Mouse (Mus musculus) cerebellum, adult 9-10 months (tissue): ENCODE data around the gene Eif4a3.

Experiments
- DNase-seq: peaks from one replicate; pipeline ENCODE4 v3.0.0; 2022

Gene Eif4a3

GRCm38 (mm10) chr11:119299391-119300245, at the start of gene Eif4a3:
Gene Eif4a3, minus strand, starts transcription at chr11:119300089.
- DNase-seq, result peak; percentile 90

- no peak for DNase-seq
These were observed 47.2 kb upstream of the Eif4a3 start for GRCm38 (mm10) chr11:119347125-119347524.

GRCm38 (mm10) chr11:119344865-119345264, 45.0 kb upstream of the Eif4a3 start:
- DNase-seq, result no peak

DNA sequence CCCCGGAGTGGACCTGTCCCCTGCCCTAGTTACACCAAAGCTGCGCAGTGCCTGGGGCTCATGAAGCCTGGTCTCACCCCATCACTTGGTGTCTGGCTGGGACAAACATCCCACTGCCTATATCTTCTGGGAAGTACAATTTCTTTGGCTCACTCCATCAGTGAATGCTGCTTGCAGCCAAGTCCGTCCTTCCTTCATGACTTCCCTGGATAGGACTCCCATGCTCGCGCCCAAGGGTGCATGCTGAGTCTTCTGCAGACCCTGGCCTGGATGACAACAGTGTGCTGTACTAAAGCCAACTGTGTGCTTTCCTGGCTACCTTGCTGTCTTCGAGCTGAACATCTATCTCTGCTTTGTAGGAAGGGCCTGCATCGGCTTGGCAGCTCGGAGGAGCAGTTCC, 44.3 kb upstream of the Eif4a3 start:
- no peak for DNase-seq

GRCm38 (mm10) chr11:119339637-119340036, 39.7 kb upstream of the Eif4a3 start:
- DNase-seq, result peak; percentile 85

GRCm38 (mm10) chr11:119339179-119339578, 39.3 kb upstream of the Eif4a3 start:
- no peak for DNase-seq

DNA sequence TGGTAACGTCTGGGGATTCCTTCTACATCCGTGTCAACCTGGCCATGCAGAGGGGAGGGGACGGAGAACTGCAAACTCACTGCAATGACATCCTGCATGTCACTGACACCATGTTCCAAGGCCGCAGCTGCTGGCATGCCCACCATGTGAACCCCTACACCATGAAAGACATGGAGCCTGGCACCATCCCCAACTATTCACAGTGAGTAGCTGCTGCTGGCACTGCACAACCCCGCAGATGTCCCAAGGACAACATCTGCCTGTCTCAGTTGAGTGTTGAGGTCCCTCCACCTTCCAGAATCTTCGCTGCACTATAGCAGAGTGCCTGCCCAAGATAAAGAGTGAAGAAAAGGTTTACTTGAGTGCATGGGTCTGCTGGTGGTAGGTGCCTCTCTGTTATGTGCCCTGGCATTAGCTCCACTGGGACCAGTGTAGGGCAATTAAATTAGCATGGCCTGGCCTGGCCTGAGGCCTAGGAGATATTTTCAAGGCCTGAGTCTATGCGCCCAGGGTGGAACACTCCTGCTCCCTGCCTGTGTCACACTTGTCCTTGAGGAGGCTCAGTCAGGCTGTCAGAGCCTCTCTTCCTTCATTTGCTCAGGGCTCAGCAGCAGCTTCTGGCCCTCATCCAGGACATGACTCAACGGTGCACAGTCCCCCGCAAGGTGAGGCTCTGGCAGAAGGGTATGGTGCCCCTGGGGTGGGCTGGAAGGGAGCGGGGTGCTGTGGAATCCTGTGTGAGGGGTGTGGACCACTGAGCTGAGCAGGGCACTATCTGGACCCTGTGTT, 38.6 kb upstream of the Eif4a3 start:
- DNase-seq, result no peak

DNA sequence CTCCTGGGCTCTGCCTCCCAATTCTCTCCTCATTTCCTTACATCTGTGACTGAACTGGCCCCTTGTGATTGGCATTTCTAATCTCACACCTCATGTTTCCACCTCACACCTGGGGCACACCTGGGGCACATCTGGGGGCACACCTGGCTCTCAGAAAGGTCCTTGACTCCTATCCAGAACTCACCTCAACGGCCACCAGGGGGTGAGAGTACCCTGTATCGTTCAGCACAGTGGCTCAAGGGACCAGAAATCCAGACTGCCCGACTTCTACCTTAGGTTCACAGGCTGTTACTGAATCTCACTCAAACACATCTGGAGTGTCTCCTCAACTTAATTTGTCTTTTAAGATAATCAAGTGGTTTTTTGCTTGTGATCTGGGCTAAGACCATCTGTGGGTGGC, 32.1 kb upstream of the Eif4a3 start:
- DNase-seq, result no peak

DNA sequence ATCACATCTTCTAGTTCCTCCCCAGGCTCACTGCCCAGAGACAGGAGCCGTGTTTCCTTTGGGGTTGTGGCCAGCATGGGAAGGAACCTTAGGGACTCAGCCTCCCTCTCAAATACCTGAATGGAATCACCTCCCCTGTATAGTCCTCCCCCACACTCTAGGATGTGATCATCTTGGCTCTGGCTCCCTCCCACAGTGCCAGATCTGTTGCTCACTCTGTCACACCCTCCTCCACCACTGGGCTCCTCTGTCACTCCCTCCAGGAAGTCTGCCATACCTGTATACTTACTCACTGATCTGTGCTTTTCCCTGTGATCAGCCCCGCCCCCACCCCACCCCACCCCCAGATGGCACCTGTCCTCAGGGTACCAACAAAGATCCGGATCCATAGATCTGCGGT, 30.7 kb upstream of the Eif4a3 start:
- DNase-seq, result no peak

- DNase-seq, result no peak
These were observed 25.2 kb upstream of the Eif4a3 start for GRCm38 (mm10) chr11:119325068-119325467.

DNA sequence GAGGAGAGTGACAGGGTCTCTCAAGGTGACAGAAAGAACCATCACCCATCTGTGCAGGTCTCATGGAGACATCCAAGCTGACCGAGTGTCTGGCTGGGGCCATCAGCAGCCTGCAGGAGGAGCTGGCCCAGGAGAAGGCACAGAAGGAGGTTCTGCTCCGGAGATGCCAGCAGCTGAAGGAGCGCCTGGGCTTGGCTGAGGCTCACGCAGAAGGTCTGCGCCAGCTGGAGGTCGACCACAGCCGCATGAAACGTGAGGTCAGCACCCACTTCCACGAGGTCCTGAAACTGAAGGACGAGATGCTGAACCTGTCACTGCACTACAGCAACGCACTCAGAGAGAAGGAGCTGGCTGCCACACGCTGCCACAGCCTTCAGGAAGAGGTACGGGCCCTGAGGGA, 22.6 kb upstream of the Eif4a3 start:
- DNase-seq, result no peak

DNA sequence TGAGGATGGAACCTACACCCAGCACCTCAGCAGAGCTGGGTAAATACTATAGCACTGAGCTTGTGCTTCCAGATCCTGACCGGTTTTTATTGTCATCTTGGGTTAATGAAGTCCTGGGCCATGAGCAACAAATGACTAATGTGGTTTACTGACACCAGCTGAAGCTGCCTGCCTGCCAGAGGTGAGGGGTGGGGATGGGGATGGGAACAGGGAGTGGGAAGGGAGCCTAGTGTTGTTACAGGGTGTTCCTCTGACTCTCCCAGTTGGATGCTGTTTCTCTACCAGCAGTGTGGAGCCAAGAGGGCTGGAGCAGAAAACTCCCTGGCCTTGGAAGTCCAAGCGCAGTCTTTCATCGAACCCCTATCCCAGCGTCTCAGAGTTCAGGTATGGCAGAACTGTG, 16.8 kb upstream of the Eif4a3 start:
- no peak for DNase-seq

DNA sequence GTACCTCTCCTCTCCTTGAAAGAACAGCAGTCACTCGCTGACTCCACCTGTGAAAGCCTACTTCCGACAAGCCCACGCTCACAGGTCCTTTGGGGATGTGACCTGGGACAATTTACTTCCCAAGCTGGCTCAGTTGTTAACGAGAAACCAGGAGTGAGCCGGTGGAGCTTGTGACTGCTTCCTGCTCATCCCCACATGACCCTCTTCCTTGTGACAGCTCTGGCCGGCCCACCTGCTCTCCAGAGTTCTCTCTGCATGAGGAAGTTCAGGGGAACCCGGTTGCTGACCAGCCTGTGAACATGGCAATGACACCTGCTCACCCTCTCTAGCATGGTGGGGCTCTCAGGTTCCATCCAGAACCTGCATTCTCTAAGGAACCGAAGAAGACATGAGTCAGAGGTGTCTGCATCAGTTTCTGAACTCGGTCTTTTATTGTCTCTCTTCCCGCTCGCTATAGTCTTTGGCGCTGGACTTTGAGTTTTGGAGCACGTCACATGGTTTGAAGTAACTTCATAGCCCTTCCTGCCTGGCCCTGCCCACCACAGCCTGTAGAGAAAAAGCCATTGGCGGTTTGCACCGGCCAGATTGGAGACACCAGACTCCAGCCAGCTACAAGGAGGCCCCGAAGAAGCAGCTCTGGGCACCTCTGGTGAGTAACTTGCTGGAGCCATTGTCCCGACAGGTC, 14.5 kb upstream of the Eif4a3 start:
- DNase-seq, result no peak

DNA sequence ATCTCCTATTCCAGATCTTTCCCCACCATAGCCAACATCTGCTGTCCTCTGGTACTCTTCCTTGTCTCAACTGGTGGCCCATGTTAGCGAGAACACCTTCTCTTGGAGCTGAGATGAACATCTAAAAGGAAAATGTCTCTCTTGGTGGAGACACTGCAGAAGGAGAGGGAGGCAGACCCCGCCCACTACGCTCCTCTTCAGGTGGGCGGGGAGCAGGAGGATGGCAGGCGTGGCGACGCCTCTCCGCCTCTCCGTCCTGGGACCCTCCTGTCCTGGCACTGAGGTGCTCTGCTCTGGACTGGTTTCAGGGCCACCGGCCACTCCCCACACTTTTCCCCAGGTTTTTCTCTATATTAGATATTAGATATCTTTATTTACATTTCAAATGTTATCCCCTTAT, 10.7 kb upstream of the Eif4a3 start:
- no peak for DNase-seq

- DNase-seq, result no peak
These were observed 8.0 kb upstream of the Eif4a3 start for GRCm38 (mm10) chr11:119307916-119308315.

GRCm38 (mm10) chr11:119307658-119307867, 7.7 kb upstream of the Eif4a3 start, which contains the start of gene Card14:
Gene Card14, plus strand, starts transcription at chr11:119307768.
- DNase-seq, result no peak

DNA sequence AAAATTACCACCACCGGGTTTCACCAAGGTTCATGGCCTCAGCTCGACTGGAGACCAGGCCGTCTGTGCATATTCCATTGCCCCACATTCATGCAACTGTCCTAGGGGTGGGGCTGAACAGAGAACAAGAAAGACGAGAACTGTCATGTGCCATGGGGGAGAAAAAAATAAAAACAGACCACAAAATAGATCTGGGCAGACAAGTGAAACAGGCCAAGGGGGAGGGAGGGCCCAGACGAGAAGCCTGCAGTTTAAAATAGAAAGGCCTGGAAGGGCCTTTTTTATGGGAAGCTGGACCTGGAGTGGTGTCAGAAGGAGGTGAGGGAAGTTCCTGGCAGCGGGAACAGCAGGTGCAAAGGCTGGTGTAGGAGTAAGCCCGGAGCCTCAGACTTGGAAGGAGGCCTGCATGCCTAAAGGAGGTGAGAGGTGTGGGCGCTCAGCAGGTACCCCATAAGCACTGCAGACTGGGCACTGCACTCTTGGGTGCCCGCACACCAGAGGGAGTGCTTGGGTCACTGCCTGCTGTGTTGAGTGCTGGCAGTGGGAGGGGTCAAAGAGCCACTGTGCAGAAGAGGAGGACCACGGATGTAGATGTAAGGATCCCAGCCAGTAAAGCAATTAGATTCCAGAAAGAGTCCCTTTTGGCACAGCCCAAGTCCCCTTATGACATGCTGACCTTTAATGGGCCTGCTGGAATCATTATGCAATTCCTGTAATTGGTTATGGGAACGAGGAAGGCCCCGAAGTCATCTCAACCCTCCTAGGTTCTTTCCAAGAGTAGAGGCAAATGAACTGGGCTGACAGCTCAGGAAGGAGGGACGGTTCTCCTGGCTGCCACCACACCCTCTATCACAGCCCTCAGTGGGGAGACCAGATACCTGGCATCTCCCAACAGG, 7.1 kb upstream of the Eif4a3 start:
- DNase-seq, result no peak

- DNase-seq, result peak; percentile 47
These were observed 5.2 kb upstream of the Eif4a3 start for GRCm38 (mm10) chr11:119304904-119305712.

DNA sequence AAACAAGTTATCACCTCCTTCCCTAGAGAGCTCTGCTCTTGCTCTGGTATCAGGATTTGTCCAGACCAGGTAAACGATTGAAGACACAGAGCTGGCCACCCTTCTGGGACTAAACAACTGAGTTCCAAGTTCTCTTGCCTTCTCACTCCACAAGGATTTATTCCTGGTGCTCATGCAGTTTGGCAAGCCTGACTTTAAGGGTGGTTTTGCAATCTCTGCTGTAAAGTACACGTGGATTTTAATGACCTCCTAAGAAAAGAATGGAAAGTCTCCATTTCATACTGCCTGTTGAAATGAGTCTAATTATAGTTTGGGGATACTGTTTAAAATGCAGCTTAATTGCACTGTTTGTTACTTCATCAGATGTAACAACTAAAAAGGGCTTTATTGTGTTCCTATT, 1.1 kb upstream of the Eif4a3 start:
- DNase-seq, result peak; percentile 15

GRCm38 (mm10) chr11:119300246-119300935, 502 bp upstream of the Eif4a3 start:
- no peak for DNase-seq

GRCm38 (mm10) chr11:119298917-119299316, 972 bp downstream of the Eif4a3 start:
- no peak for DNase-seq
